Mouse (Mus musculus): ENCODE data around the gene Jak3. TPM values are rescaled to one million over a fixed set of nuclear protein-coding genes. Genes with fewer than 3 reads are reported as not detected.
"Not testable (repeated sequence)": the region's sequence is repeated elsewhere in the genome, so short reads cannot be mapped to it uniquely, and the experiment has no call there.

Jak3 gene
- total RNA-seq, 2 experiments from 2014 or later, result 2.1 to 2.5 TPM

DNA sequence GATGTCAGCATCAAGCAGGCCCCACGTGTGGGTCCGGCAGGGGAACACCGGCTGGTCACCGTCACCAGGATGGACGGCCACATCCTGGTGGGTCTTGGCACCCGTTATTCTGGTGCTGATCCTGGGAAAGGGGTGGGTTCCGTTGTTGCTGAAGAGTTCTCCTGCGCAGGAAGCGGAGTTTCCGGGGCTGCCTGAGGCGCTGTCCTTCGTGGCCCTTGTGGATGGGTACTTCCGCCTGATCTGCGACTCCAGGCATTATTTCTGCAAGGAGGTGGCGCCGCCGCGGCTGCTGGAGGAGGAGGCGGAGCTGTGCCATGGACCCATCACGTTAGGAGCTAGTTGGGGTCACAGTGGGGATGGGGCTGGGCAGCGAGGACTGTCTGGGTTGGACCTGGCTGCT, 4.4 kb downstream of the Jak3 start:
- Histone ChIP-seq H3K27ac (no peak overlapping the region), H3K4me3 (no peak overlapping the region)
- TF ChIP-seq CTCF (IDR thresholded peaks at IDR 0.05), result no peak
- no peak for DNase-seq
- intact Hi-C loops (cut with DNase I), result no loop called here

DNA sequence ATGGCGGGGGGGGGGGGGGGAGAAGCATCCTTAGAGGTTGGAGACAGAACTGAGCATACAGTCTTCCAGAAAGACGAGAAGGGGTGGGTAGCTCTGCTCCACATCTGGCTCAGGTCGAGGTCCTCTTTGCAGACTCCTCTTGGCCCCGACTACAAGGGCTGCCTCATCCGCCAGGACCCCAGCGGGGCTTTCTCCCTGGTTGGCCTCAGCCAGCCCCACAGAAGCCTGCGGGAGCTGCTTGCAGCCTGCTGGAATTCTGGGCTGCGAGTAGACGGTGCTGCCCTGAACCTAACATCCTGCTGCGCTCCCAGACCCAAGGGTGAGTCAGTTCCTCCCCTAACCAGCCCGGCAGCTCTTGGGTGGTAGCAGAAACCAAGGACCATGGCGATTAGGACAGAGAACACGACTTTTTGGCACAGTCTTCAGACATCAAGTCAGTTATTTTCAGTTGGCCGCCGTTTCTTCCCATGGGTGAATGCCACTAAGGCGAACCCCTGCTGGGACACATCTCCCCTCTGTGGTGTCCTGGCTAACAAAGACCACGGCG, 5.3 kb downstream of the Jak3 start:
- Histone ChIP-seq H3K4me3 (no peak overlapping the region), H3K27ac (no peak overlapping the region)
- DNase-seq, result no peak
- no peak for TF ChIP-seq CTCF (IDR thresholded peaks at IDR 0.05)
- intact Hi-C loops (cut with DNase I), result no loop called here

DNA sequence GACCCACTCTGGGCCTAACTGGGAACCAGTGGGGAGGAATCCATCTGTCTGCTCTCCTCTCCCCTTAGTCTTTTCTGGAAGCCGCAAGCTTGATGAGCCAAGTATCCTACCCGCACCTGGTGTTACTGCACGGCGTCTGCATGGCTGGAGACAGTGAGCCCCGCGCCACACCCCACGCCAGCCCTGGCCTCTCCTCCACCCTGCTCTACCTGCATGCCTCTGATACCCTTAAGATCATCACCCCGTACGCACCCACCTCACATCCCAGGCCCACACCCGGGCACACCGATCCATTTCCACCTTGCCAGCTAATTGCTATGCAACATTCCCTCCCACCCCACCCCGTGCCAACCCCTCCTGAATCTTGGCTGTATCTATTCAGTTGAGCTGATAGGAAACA, 6.7 kb downstream of the Jak3 start:
- intact Hi-C loops (cut with DNase I), result no loop called here

DNA sequence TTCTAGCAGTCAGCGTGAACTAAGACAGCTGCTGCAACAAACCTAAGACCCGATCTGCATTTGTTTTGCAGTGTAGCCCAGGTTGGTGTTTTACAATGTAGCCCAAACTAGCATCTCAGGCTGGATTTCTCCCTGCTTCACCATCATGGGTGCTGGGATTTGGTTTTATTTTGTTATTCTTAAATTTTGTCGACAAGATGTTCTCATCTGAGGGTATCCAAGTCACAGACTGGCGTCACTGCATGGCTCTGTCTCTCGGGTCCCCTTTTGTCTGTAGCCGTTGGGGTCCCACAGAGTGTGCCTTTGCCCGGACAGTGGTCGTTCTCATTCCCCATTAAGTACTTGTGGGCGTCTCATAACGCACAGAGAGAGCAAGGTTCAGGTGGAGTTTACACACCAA, 8.6 kb downstream of the Jak3 start:
- intact Hi-C loops (cut with DNase I), result no loop called here
- no peak for TF ChIP-seq CTCF (IDR thresholded peaks at IDR 0.05)
- Histone ChIP-seq H3K27ac (no peak overlapping the region), H3K4me3 (no peak overlapping the region)
- no peak for DNase-seq

More for the DNA sequence above, 6.7 kb downstream of the Jak3 start:
- no peak overlapping the region for H3K4me3 ChIP-seq
- no peak for DNase-seq
- TF ChIP-seq CTCF (IDR thresholded peaks at IDR 0.05), result no peak
- no peak overlapping the region for H3K27ac ChIP-seq

DNA sequence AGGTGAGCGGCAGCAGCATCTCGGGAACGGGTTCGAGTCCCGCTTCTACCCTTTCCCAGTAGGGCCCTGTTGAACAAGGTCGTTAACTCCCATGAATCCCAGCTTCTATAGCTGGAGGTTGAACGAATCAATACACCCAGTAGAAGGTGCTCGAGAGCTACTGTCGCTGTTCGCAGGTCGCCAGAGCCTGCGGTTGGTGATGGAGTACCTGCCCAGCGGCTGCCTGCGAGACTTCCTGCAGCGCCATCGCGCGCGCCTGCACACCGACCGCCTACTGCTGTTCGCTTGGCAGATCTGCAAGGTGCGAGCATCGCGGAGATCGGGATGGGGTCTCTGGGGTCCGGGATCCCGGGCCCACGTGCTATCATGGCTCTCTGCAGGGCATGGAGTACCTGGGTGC, 9.5 kb downstream of the Jak3 start:
- Histone ChIP-seq H3K4me3 (no peak overlapping the region), H3K27ac (no peak overlapping the region)
- no peak for DNase-seq
- no peak for TF ChIP-seq CTCF (IDR thresholded peaks at IDR 0.05)
- intact Hi-C loops (cut with DNase I), result no loop called here

DNA sequence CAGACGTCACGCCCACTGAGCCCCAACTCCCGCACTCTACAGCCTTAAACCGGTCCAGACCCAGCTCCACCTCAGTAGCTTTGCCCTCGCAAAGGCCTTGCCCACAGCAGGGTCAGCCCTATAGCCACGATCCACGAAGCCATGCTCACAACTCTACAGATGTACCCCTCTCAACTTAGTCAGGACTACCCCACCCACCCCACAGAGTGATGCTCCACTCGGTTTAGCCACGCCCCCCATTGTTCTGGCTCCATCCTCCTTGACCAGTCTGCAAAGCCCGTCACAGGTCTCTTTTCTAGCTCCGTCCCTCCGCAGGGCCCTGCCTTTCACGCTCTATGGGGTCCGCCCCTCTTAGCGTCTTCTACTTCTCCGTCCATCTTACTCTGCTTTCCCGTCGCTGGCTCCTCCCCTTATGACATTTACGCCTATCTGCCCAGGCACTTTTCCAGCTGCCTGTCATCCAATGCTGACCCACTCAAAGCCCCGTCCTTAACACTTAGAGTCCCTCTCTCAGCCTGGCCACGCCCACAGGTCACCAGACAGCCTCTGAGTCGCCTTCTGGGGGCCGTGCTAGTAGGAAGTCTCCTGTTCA, 10.1 kb downstream of the Jak3 start:
- TF ChIP-seq CTCF (IDR thresholded peaks at IDR 0.05), result no peak
- Histone ChIP-seq H3K4me3 (no peak overlapping the region), H3K27ac (no peak overlapping the region)
- no peak for DNase-seq
- intact Hi-C loops (cut with DNase I), result no loop called here

DNA sequence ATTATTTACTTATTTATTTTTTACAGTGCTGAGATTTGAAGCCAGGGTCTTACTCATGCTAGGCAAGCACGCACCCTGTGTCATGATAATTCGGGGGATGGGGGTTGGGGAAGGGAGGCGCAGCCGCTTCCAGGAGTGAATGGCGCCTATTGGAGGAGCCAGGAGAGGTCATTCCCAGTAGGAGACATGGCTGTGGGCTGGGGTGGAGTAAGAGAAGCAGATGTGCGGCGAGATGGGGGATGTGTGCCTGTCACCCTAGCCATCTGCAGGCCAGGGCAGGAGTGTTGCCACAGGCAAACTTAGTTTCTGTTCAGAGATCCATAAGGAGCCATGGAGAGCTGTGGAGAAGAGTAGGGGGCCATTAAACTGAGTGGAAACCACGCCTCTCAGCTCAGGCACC, 11.5 kb downstream of the Jak3 start:
- no peak for TF ChIP-seq CTCF (IDR thresholded peaks at IDR 0.05)
- no peak for DNase-seq
- Histone ChIP-seq H3K4me3 (no peak overlapping the region), H3K27ac (no peak overlapping the region)
- intact Hi-C loops (cut with DNase I), result no loop called here

DNA sequence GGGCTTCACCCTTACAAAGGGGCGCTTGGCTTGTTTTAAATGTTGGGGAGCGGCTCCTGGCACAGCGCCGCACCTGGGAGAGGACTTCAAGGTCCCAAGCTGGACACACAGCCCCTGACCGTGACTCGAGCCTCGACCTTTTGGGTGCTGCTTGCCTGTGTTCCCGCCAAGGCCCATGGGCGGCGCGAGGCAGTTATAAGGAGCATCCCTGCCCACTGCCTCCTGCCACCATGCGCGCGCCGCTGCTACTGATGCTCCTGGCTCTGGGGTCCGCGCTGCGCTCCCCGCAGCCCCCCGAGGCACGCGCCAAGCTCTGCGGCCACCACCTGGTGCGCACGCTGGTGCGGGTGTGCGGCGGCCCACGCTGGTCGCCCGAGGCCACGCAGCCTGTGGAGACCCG, 12.9 kb downstream of the Jak3 start, which contains the start of gene Insl3:
Gene Insl3, plus strand, starts transcription at position 187 of the 400 bp plus-strand sequence.
- DNase-seq, result no peak
- TF ChIP-seq CTCF (IDR thresholded peaks at IDR 0.05), result no peak
- Histone ChIP-seq H3K4me3 (no peak within 1 kb of the TSS), H3K27ac (no peak within 1 kb of the TSS)
- intact Hi-C loops (cut with DNase I), result no loop called here

DNA sequence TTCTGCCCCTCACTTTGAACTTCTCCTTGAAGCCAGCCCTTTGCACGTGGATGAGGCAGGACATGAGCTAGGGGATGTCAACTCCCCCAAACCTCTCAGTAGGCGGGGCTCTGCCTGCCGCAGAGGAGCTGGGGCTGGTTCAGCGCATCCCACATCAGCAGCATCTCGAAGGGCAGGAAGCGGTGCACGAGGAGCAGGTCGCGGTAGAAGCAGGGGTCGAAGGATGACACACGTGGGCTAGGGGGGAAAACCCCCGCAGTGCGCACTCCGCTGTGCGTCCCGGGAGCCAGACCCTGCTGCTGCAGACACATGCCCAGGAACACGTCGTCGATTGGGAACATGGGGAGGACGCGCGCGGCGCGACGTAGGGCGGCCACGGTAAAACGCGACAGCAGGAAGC, 16.4 kb downstream of the Jak3 start:
- intact Hi-C loops (cut with DNase I), result no loop called here
- TF ChIP-seq CTCF (IDR thresholded peaks at IDR 0.05), result no peak
- no peak for DNase-seq
- H3K4me3 ChIP-seq, result no peak overlapping the region
- no peak overlapping the region for H3K27ac ChIP-seq

DNA sequence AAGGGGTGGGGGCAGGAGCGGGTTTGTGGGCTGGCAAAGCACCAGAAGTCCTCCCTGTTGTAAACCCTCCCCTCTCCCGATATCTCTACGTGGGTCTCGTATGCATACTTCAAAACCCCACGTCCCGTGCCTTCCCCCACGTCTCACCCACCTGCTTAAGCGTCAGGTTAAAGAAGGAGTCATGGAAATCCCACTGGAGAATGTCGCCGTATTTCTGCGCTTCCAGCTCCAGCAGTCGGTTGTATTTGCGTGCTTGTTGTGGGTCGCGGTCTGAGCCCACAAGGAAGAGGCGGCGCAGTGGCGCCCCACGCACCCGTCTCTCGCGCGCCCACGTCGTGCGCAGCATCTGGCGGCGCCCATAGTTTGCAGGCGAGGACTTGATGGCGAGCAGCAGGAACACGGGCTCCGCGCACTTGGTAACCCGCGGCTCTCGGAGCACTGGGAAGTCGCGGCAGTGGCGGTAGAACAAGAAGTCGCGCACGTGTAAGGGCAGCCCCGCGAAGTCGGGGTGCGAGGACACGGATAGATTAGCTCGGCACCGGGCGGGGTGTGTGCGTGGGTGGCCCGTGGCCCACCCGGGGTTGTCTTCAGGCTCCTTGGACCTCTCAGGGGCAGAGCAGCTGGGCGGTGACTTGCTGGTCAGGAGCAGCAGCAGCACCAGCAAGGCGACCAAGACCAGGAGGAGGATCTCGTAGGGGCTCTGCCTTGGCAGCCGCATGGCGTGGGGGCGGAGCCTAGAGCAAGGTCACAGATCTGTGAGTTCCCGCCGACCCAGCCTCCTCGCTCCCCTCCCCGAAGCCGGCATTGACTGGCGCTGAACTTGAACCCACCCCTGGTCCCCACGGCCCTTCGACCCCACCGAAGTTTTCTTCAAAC, 17.3 kb downstream of the Jak3 start:
- TF ChIP-seq CTCF (IDR thresholded peaks at IDR 0.05), result no peak
- no peak overlapping the region for H3K4me3 ChIP-seq
- H3K27ac ChIP-seq, result no peak overlapping the region
- intact Hi-C loops (cut with DNase I), result no loop called here
- no peak for DNase-seq

DNA sequence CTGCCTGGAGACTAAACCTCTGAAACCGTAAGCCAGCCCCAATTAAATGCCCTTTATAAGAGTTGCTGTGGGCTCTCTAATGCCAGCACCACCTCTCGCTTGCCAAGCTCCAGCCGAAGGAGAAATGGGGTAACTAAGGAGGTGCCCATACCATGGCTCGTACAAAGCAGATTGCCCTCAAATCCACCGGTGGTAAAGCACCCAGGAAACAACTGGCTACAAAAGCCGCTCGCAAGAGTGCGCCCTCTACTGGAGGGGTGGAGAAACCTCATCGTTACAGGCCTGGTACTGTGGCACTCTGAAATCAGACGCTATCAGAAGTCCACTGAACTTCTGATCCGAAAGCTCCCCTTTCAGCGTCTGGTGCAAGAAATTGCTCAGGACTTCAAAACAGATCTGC, 19.4 kb downstream of the Jak3 start:
- intact Hi-C loops (cut with DNase I); DNase-seq: not testable (repeated sequence)
- TF ChIP-seq CTCF (IDR thresholded peaks at IDR 0.05), result peak; percentile 40; the same call in 1 of the 2 replicates

DNA sequence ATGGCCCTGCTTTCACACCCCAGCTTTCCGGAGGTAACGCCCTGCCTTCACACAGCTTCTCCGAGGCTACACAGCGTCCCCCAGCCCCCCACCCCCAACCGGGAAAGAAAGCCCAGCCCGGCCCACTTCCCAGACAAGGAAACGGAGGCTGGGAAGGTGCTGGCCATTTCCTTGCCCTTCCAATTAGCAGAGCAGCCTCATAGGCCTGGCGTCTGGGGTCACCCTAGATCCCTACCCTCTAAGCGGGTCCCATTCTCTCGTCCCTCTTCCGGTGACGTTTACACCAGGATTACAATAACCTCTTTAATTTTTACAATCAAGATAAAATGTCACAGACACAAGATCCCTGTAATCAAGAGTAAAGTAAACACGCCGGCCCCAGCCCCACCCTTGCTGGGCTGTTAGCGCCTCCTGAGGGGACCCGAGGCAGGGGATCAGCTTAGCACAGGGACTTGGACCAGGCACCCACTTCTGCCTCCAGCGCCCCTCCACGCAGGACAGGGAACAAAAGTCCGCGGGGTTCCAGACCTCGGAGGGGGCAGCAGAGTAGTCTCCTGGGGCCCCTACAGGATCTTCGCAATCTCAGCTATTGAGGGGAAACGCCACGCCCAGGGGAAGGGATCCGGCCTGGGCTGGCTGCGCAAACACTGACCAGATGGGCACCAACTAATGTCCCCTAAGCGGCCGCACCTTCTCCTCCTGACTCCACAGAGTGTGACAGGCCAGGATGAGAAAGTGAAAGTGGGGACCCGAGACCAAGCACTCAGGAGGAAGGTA, 24.6 kb downstream of the Jak3 start:
- Histone ChIP-seq H3K4me3 (peak overlapping the region; percentile 72), H3K27ac (peak overlapping the region; percentile 86)
- TF ChIP-seq CTCF (IDR thresholded peaks at IDR 0.05), result no peak
- peak; percentile 49 for DNase-seq
- intact Hi-C loops (cut with DNase I), result no loop called here

More for the DNA sequence above, 19.4 kb downstream of the Jak3 start:
- H3K27ac ChIP-seq, H3K4me3 ChIP-seq: not testable (repeated sequence)

Data from gastrocnemius, adult 2 months (tissue).